Mouse (Mus musculus) intestine, embryonic 14.5 days (tissue): ENCODE measurements at regions not wholly inside any gene's neighbourhood (a gene's known extent, or its start where the extent isn't known, plus 50 kb on each side); places are given as distances from the start of the nearest gene placed in this dataset.

Source experiments
- ATAC-seq: fragments of 200-750 bp; cut with Nextera tagmentation; replicated peaks from 2 replicates; pipeline ENCODE4 v1.8.0; 2017; ENCODE audit warnings: low read depth, moderate number of reproducible peaks, moderate TSS enrichment, moderate library complexity; ENCODE audit not compliant: low FRiP score, low TSS enrichment
- DNase-seq: peaks from one replicate; pipeline ENCODE4 v3.0.0-alpha.2; 2018; ENCODE audit warnings: low spot score
- H3K27ac ChIP-seq: fragments of 300-500 bp; sonication (generic); 2 replicates; pipeline ENCODE4 v1.5.1; 2014; ENCODE audit warnings: low read depth, mild to moderate bottlenecking, control low read depth
- H3K27me3 ChIP-seq: fragments of 300-500 bp; sonication (generic); replicated peaks from 2 replicates; pipeline ENCODE4 v1.6.1; 2014; ENCODE audit warnings: low read length, control low read depth; ENCODE audit not compliant: control insufficient read depth, insufficient read depth
- H3K36me3 ChIP-seq: fragments of 300-500 bp; sonication (generic); 2 replicates; pipeline ENCODE4 v1.6.1; 2014; ENCODE audit warnings: low read length, control low read depth; ENCODE audit not compliant: control insufficient read depth, insufficient read depth
- H3K4me1 ChIP-seq: fragments of 300-500 bp; sonication (generic); replicated peaks from 2 replicates; pipeline ENCODE4 v1.6.1; 2014; ENCODE audit warnings: low read length, control low read depth, mixed read lengths; ENCODE audit not compliant: control insufficient read depth, insufficient read depth
- H3K4me2 ChIP-seq: fragments of 300-500 bp; sonication (generic); 2 replicates; pipeline ENCODE4 v1.6.1; 2014; ENCODE audit warnings: low read length
- H3K4me3 ChIP-seq: fragments of 300-500 bp; sonication (generic); 2 replicates; pipeline ENCODE4 v1.5.1; 2014; ENCODE audit warnings: low read depth, low read length, control low read depth, mixed read lengths
- H3K9ac ChIP-seq: fragments of 300-500 bp; sonication (generic); 2 replicates; pipeline ENCODE4 v1.6.1; 2014; ENCODE audit warnings: mild to moderate bottlenecking, low read length
- H3K9me3 ChIP-seq: fragments of 300-500 bp; sonication (generic); 2 replicates; pipeline ENCODE4 v1.6.1; 2016; ENCODE audit warnings: low read length, control low read depth; ENCODE audit not compliant: control insufficient read depth
- WGBS: fragments of 180-500 bp; shearing (Covaris S2); extraction: QIAGEN DNeasy Blood & Tissue Kit; methylation state at CpG from one replicate; pipeline ENCODE4 v1.1.7; 2014; 5-methylcytosine and 5-hydroxymethylcytosine counted together

GRCm38 (mm10) chr9:113192773-113193172 is 515.3 kb downstream of the Pdcd6ip start:
- no peaks in the 10 kb centered on the region for H3K27me3 ChIP-seq
- H3K36me3 ChIP-seq: no peaks in the 10 kb centered on the region
- H3K9ac ChIP-seq: no peak overlapping the region
- H3K9me3 ChIP-seq: no peaks in the 10 kb centered on the region
- no peak overlapping the region for H3K4me2 ChIP-seq
- no peaks in the 10 kb centered on the region for H3K4me1 ChIP-seq
- no peak overlapping the region for H3K27ac ChIP-seq
- no peak overlapping the region for H3K4me3 ChIP-seq
- ATAC-seq (no peak), DNase-seq (no peak)
- 63% methylated on average over 3 of the region's 3 CpGs for WGBS

DNA sequence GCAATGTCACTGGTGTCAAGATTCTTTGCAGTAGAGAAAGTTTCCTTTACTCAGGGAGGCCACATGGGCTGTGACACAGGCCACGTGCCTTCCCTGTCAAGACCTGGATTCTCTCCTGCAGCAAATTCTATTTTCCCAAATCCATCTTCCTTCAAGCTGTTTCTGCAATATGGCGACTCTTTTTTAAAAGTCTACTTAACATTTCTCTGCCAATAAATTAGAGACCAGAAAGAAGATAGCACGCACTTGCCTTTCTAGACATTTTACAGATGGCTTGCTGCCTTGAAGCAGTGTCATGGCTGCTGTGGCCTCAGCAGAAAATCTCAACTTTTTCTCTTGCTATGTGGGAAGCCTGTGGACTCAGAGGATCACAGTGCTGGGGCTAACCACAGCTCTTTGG is 516.9 kb downstream of the Pdcd6ip start:
- Histone ChIP-seq H3K4me2 (no peak overlapping the region), H3K27me3 (no peaks in the 10 kb centered on the region), H3K27ac (no peak overlapping the region), H3K9ac (no peak overlapping the region), H3K36me3 (no peaks in the 10 kb centered on the region), H3K9me3 (no peaks in the 10 kb centered on the region), H3K4me1 (no peaks in the 10 kb centered on the region), H3K4me3 (no peak overlapping the region)
- no peak for DNase-seq
- no peak for ATAC-seq
- WGBS: 76% methylated on average over 3 of the region's 3 CpGs

GRCm38 (mm10) chr9:113181182-113181581 is 526.9 kb downstream of the Pdcd6ip start:
- no peaks in the 10 kb centered on the region for H3K27me3 ChIP-seq
- no peak overlapping the region for H3K27ac ChIP-seq
- no peaks in the 10 kb centered on the region for H3K36me3 ChIP-seq
- no peaks in the 10 kb centered on the region for H3K9me3 ChIP-seq
- no peak overlapping the region for H3K9ac ChIP-seq
- no peak overlapping the region for H3K4me2 ChIP-seq
- DNase-seq (no peak), ATAC-seq (no peak)
- WGBS: 79% methylated on average over 8 of the region's 8 CpGs
- no peaks in the 10 kb centered on the region for H3K4me1 ChIP-seq
- no peak overlapping the region for H3K4me3 ChIP-seq

GRCm38 (mm10) chr9:113177918-113178235 is 530.2 kb downstream of the Pdcd6ip start:
- H3K27ac ChIP-seq: no peak overlapping the region
- H3K4me2 ChIP-seq: no peak overlapping the region
- no peaks in the 10 kb centered on the region for H3K9me3 ChIP-seq
- WGBS: 82% methylated on average over 4 of the region's 4 CpGs
- ATAC-seq: no peak
- H3K36me3 ChIP-seq: no peaks in the 10 kb centered on the region
- H3K4me3 ChIP-seq: no peak overlapping the region
- H3K27me3 ChIP-seq: no peaks in the 10 kb centered on the region
- H3K9ac ChIP-seq: no peak overlapping the region
- H3K4me1 ChIP-seq: no peaks in the 10 kb centered on the region
- no peak for DNase-seq

DNA sequence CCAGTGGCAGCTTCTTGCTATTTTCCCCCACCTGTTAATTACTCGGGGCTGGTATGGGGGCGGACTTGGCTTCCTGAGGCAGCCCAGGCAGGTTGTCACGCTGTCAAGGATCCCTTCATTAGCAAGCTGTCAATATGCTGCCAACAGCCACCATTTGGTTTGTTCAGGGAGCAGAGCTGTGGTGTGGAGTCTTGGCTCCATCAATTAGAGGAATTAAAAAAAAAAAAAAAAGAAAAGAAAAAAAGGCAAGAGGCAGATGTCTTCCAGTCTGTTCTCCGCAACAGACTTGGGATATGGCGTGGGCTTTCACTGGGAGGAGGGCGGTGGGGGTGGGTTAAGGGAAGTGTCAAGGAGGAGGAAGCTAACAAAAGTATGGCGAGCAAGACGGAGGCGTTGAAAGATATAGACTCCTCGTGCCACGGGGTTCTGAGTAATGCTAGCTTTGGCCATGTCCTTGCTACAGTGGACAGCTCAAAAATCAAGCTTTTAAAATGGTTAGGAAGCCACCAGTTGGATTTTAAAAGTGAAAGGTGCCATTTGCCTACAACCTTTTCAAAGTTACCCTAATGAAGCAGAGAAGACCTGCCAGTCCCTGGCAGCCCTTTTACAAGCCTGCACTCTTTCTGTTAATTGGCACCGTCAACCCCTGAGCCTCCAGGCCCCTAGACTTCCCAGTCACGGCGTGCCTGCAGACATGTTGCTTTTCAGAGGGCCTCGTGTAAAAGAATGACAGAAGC is 530.7 kb downstream of the Pdcd6ip start:
- no peak overlapping the region for H3K27ac ChIP-seq
- no peak overlapping the region for H3K4me3 ChIP-seq
- DNase-seq (no peak), ATAC-seq (no peak)
- H3K9ac ChIP-seq: no peak overlapping the region
- no peaks in the 10 kb centered on the region for H3K36me3 ChIP-seq
- H3K4me2 ChIP-seq: no peak overlapping the region
- H3K27me3 ChIP-seq: no peaks in the 10 kb centered on the region
- no peaks in the 10 kb centered on the region for H3K9me3 ChIP-seq
- 54% methylated on average over 15 of the region's 15 CpGs for WGBS
- H3K4me1 ChIP-seq: no peaks in the 10 kb centered on the region

- no peaks in the 10 kb centered on the region for H3K4me1 ChIP-seq
- ATAC-seq (no peak), DNase-seq (no peak)
- no peaks in the 10 kb centered on the region for H3K27me3 ChIP-seq
- H3K36me3 ChIP-seq: no peaks in the 10 kb centered on the region
- H3K4me2 ChIP-seq: no peak overlapping the region
- 82% methylated on average over 5 of the region's 5 CpGs for WGBS
- no peak overlapping the region for H3K9ac ChIP-seq
- no peak overlapping the region for H3K4me3 ChIP-seq
- H3K27ac ChIP-seq: no peak overlapping the region
- H3K9me3 ChIP-seq: no peaks in the 10 kb centered on the region
Measured at GRCm38 (mm10) chr9:113171767-113172405, 536.2 kb downstream of the Pdcd6ip start.

DNA sequence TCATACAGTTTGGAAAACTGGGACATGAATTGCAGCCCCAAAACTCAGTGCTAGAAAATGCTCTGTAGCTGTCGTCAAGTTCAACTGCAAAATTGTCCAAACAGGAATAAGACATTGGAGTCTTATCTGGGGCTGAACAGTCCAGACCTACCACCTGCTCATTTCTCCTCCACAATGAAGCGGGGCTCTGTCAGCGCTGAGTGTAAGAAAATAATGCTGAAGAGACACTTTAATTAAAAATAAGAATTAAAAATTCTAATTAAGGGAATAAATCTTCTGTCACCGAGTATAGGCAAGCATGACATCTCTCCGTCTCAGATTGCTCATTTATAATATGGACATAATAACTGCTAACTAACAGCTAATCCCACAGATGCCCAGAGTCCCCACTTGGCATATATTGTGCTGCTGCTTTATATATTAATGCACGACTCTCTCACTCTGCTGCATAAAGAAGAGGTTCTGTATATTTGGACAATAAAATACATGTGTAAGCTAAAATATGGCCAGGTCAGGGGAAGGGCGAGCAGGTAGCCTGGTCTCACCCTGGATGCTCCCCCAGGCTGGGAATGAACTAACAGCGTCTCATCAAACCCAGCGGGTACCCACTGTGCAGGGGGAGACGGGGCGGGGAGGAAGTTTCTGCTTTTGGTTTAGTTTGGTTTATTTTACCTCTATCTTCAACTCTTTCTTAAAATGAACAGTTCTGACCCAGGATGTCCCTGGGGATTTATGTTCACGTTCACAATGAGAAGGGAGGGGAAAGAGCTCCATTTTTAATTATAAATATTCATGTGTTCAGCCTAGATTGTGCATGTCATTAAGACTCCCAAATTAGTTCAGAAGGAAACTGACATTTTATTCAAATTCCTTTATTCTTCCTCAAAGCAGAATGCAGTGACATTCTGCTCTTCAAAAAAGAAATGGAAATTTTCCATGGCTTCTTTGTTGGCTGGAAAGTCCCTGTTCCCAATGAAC is 544.9 kb downstream of the Pdcd6ip start:
- no peaks in the 10 kb centered on the region for H3K4me1 ChIP-seq
- 79% methylated on average over 12 of the region's 12 CpGs for WGBS
- DNase-seq: no peak

DNA sequence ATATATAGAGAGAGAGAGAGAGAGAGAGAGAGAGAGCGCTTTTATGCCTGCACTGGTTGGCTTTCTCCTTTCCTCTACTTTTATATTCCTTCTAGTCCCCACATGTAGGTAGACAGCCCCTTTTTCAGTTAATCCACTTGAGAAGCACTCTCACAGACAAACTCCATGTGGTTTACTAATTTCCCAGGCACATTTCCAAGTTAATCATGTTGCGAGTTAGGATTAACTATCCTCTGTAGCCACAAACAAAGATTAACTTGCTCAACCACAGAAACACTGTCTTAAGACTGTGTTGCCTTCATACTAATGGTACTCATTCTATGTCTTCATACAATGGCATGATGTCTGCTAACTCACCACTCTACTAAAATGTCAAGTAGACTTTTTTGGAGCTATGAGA is 548.0 kb downstream of the Pdcd6ip start:
- no peaks in the 10 kb centered on the region for H3K4me1 ChIP-seq
- H3K9ac ChIP-seq: no peak overlapping the region
- ATAC-seq (no peak), DNase-seq (no peak)
- no peak overlapping the region for H3K4me2 ChIP-seq
- no peaks in the 10 kb centered on the region for H3K27me3 ChIP-seq
- H3K36me3 ChIP-seq: no peaks in the 10 kb centered on the region
- H3K4me3 ChIP-seq: no peak overlapping the region
- 93% methylated on average over 2 of the region's 2 CpGs for WGBS
- H3K9me3 ChIP-seq: no peaks in the 10 kb centered on the region
- no peak overlapping the region for H3K27ac ChIP-seq

More for the DNA sequence above, 544.9 kb downstream of the Pdcd6ip start:
- Histone ChIP-seq H3K9me3 (no peaks in the 10 kb centered on the region), H3K36me3 (no peaks in the 10 kb centered on the region), H3K27ac (no peak overlapping the region), H3K4me2 (no peak overlapping the region), H3K4me3 (no peak overlapping the region), H3K27me3 (no peaks in the 10 kb centered on the region), H3K9ac (no peak overlapping the region)
- no peak for ATAC-seq
